Mouse (Mus musculus) heart, embryonic 10.5 days (tissue): ENCODE results near the gene Grb2. TPM values are rescaled to one million over a fixed set of nuclear protein-coding genes. Genes with fewer than 3 reads are reported as not detected.

ENCODE experiments used
- polyA plus RNA-seq: library from polyadenylated mRNA; unstranded; fragments of >200 nt; fragmentation: Nextera tagmentation; extraction: Ambion mirVana; gene quantifications from 2 replicates; pipeline ENCODE4 v1.2.1, GENCODE M21; 2016

The Grb2 gene
- polyA plus RNA-seq, 1 experiment from 2014 or later: 107 TPM

Other genes with a start within 250 kb of the Grb2 start
- gene Slc16a5, start 246.1 kb downstream of the Grb2 start, polyA plus RNA-seq: 0.33 and 0.36 TPM in 2 replicates
- 5.4 and 7.6 TPM in 2 replicates for gene Armc7, start 232.9 kb downstream of the Grb2 start, polyA plus RNA-seq
- gene Nt5c, start 216.7 kb downstream of the Grb2 start, polyA plus RNA-seq: 79.3 and 95.0 TPM in 2 replicates
- 451 and 471 TPM in 2 replicates for gene Jpt1, start 194.2 kb downstream of the Grb2 start, polyA plus RNA-seq
- 713 and 931 TPM in 2 replicates for gene Sumo2, start 172.3 kb downstream of the Grb2 start, polyA plus RNA-seq
- 179 and 208 TPM in 2 replicates for gene Nup85, start 144.2 kb downstream of the Grb2 start, polyA plus RNA-seq
- gene Mrps7, start 104.7 kb downstream of the Grb2 start, polyA plus RNA-seq: 105 and 108 TPM in 2 replicates
- gene Gga3, start 104.5 kb downstream of the Grb2 start, polyA plus RNA-seq: 25.4 and 25.7 TPM in 2 replicates
- 19.6 and 22.7 TPM in 2 replicates for gene Mif4gd, start 95.6 kb downstream of the Grb2 start, polyA plus RNA-seq
- 33.5 and 45.5 TPM in 2 replicates for gene Slc25a19, start 80.3 kb downstream of the Grb2 start, polyA plus RNA-seq
- gene Tmem94, start 56.8 kb upstream of the Grb2 start, polyA plus RNA-seq: 35.0 and 56.8 TPM in 2 replicates
- gene Caskin2, start 105.0 kb upstream of the Grb2 start, polyA plus RNA-seq: 18.7 and 21.4 TPM in 2 replicates
- 39.1 and 41.7 TPM in 2 replicates for gene Tsen54, start 106.1 kb upstream of the Grb2 start, polyA plus RNA-seq
- 35.0 and 40.8 TPM in 2 replicates for gene Llgl2, start 115.5 kb upstream of the Grb2 start, polyA plus RNA-seq
- gene Myo15b, start 149.8 kb upstream of the Grb2 start, polyA plus RNA-seq: 0.23 and 0.31 TPM in 2 replicates
- gene Smim5, start 191.4 kb upstream of the Grb2 start, polyA plus RNA-seq: 13.7 and 17.9 TPM in 2 replicates
- gene Smim6, start 203.4 kb upstream of the Grb2 start, polyA plus RNA-seq: 1.6 and 1.7 TPM in 2 replicates
- gene Sap30bp, start 224.7 kb upstream of the Grb2 start, polyA plus RNA-seq: 29.4 and 35.8 TPM in 2 replicates
- gene Recql5, start 224.9 kb upstream of the Grb2 start, polyA plus RNA-seq: 20.4 and 22.3 TPM in 2 replicates